Mouse (Mus musculus): ENCODE results near the gene Stim2.

GRCm38 (mm10) chr5:53950189-53950588 lies 48.1 kb upstream of the Stim2 start:
- TF ChIP-seq MEF2A (IDR thresholded peaks at IDR 0.05; ENCODE audit: borderline replicate concordance, low read depth, low read length) = no peak
- TF ChIP-seq JUN (IDR thresholded peaks at IDR 0.05; ENCODE audit: insufficient read depth, low read depth, low read length) = no peak

Measured in CH12.LX (cell line).